Mouse (Mus musculus): ENCODE measurements around the gene Wnt10a.

- no peak for TF ChIP-seq CTCF (IDR thresholded peaks at IDR 0.05; ENCODE audit: low read depth)
- no peak for TF ChIP-seq EP300 (optimal IDR thresholded peaks at IDR 0.05)
Observed at GRCm38 (mm10) chr1:74848946-74849345, 57.6 kb downstream of the Wnt10a start.

Data from stomach, postnatal 0 days (tissue).